17 mouse cellular contexts compared by ENCODE assay signal in the genomic region with DNA sequence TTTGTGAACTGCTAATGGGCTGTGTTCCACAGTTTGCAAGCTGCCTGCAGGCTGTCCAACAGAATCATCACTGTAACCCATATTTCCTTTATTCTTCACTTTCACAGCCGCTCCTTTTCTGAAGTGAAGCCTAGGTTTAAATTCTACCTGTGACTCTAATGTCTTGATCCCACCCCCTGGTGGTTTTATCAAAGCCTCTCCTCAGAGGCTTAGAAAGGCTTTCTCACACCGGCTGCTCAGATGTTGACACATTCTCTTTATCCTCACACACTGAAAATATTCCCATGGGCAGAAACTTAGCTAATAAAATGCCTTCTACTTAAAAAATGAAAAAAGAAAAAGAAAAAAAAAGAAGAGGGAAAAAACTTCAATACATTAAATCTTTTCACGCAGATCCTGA.
"Had no signal": no experiment of that assay in that cellular context is flagged by ENCODE, and none has a peak within 500 bp of the region (broad histone marks: within the 10 kb centered on the region; RNA-seq: fewer than 3 reads in every experiment).

No protein-coding gene starts in this region.

- H3K4me1 ChIP-seq: limb, embryonic 10.5 days; limb, embryonic 13.5 days; liver, embryonic 12.5 days; liver, embryonic 15.5 days; lung, embryonic 15.5 days; megakaryocyte, embryonic 14.5 days; midbrain, embryonic 12.5 days had no signal

- H3K27me3 ChIP-seq: limb, embryonic 13.5 days; liver, embryonic 12.5 days; liver, embryonic 15.5 days; lung, embryonic 15.5 days; megakaryocyte, embryonic 14.5 days; midbrain, embryonic 12.5 days had no signal

- H3K36me3 ChIP-seq: limb, embryonic 10.5 days; limb, embryonic 13.5 days; liver, embryonic 12.5 days; liver, embryonic 15.5 days; lung, embryonic 15.5 days; midbrain, embryonic 12.5 days had no signal

- DNase-seq: kidney, adult 2 months; kidney, postnatal 25 days; liver; lung, adult 18-20 months; lung, postnatal 10 days; lung, postnatal 36 days; thymus, adult 18-20 months; thymus, postnatal 4 days had no signal

- H3K27ac ChIP-seq: kidney, postnatal 0 days; limb, embryonic 10.5 days; limb, embryonic 13.5 days; liver, embryonic 12.5 days; liver, embryonic 15.5 days; lung, embryonic 15.5 days; midbrain, embryonic 12.5 days had no signal

- ATAC-seq: intestine, postnatal 0 days; liver, embryonic 12.5 days had no signal

- H3K4me3 ChIP-seq: limb, embryonic 10.5 days; limb, embryonic 13.5 days; liver, embryonic 12.5 days; liver, embryonic 15.5 days; lung, embryonic 15.5 days; megakaryocyte, embryonic 14.5 days; midbrain, embryonic 12.5 days had no signal

- H3K9me3 ChIP-seq: limb, embryonic 10.5 days; limb, embryonic 13.5 days; liver, embryonic 12.5 days; liver, embryonic 15.5 days; lung, embryonic 15.5 days; megakaryocyte, embryonic 14.5 days; midbrain, embryonic 12.5 days had no signal

- H3K9ac ChIP-seq: limb, embryonic 13.5 days; liver, embryonic 12.5 days; liver, embryonic 15.5 days; lung, embryonic 15.5 days; midbrain, embryonic 12.5 days had no signal

- H3K4me2 ChIP-seq: limb, embryonic 13.5 days; liver, embryonic 12.5 days; liver, embryonic 15.5 days; lung, embryonic 15.5 days; midbrain, embryonic 12.5 days had no signal
